Mouse (Mus musculus) neural tube, embryonic 13.5 days (tissue): ENCODE results near the gene Pam. TPM values are rescaled to one million over a fixed set of nuclear protein-coding genes. Genes with fewer than 3 reads are reported as not detected.

ENCODE experiments used
- ATAC-seq: fragments of 200-750 bp; cut with Nextera tagmentation; 2 replicates; pipeline ENCODE4 v1.8.0; 2017; ENCODE audit warnings: low read depth, mild to moderate bottlenecking, moderate TSS enrichment, moderate library complexity
- H3K27ac ChIP-seq: fragments of 300-500 bp; sonication (generic); replicated peaks from 2 replicates; pipeline ENCODE4 v1.5.1; 2015; ENCODE audit warnings: moderate library complexity, mild to moderate bottlenecking, inconsistent platforms
- H3K27me3 ChIP-seq: fragments of 300-500 bp; sonication (generic); 2 replicates; pipeline ENCODE4 v1.6.1; 2015; ENCODE audit warnings: mild to moderate bottlenecking, inconsistent platforms
- H3K36me3 ChIP-seq: fragments of 300-500 bp; sonication (generic); 2 replicates; pipeline ENCODE4 v1.6.1; 2015; ENCODE audit warnings: mild to moderate bottlenecking, inconsistent platforms
- H3K4me1 ChIP-seq: fragments of 300-500 bp; sonication (generic); replicated peaks from 2 replicates; pipeline ENCODE4 v1.6.1; 2015; ENCODE audit warnings: inconsistent platforms
- H3K4me2 ChIP-seq: fragments of 300-500 bp; sonication (generic); 2 replicates; pipeline ENCODE4 v1.6.1; 2015; ENCODE audit warnings: inconsistent platforms, mild to moderate bottlenecking, moderate library complexity
- H3K4me3 ChIP-seq: fragments of 300-500 bp; sonication (generic); 2 replicates; pipeline ENCODE4 v1.5.1; 2015; ENCODE audit warnings: mild to moderate bottlenecking, inconsistent platforms
- H3K9ac ChIP-seq: fragments of 300-500 bp; sonication (generic); 2 replicates; pipeline ENCODE4 v1.6.1; 2015; ENCODE audit warnings: moderate library complexity, mild to moderate bottlenecking, inconsistent platforms
- H3K9me3 ChIP-seq: fragments of 300-500 bp; sonication (generic); 2 replicates; pipeline ENCODE4 v1.6.1; 2016; ENCODE audit warnings: inconsistent platforms
- WGBS: fragments of 180-500 bp; shearing (Covaris S2); methylation state at CpG from one replicate; pipeline ENCODE4 v1.1.7; 2015; 5-methylcytosine and 5-hydroxymethylcytosine counted together
- polyA plus RNA-seq: library from polyadenylated mRNA; unstranded; fragments of >200 nt; fragmentation: Nextera tagmentation; extraction: Ambion mirVana; gene quantifications from 2 replicates; pipeline ENCODE4 v1.2.1, GENCODE M21; 2015

Pam gene
- polyA plus RNA-seq, 1 experiment from 2014 or later: 36.9 TPM

DNA sequence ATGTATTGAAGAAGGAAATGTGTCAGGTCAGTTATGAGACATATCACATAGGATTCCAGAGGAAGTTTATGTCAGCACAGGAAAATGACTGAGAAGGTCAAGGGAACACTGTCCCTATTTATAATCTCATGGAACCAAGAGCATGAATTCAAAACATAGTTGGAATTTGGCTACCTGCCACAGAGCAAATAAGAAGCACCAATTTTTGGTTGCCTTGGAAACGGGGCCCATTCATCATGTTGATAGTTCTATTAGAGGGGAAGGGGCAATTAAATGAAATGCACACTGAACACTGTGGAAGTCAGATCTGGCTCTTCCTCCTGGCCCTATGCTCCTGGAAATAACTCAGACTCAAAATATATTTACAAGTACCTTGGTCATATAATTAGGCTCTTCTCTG is 173.6 kb downstream of the Pam start:
- no peak for ATAC-seq
- 92% methylated on average over 1 of the region's 1 CpGs for WGBS
- no peak overlapping the region for H3K27ac ChIP-seq
- H3K9me3 ChIP-seq: no peaks in the 10 kb centered on the region
- no peak overlapping the region for H3K9ac ChIP-seq
- no peaks in the 10 kb centered on the region for H3K36me3 ChIP-seq
- no peak overlapping the region for H3K4me3 ChIP-seq
- H3K4me2 ChIP-seq: no peak overlapping the region
- H3K27me3 ChIP-seq: no peaks in the 10 kb centered on the region
- H3K4me1 ChIP-seq: peaks cover 17% of the 10 kb centered on the region

DNA sequence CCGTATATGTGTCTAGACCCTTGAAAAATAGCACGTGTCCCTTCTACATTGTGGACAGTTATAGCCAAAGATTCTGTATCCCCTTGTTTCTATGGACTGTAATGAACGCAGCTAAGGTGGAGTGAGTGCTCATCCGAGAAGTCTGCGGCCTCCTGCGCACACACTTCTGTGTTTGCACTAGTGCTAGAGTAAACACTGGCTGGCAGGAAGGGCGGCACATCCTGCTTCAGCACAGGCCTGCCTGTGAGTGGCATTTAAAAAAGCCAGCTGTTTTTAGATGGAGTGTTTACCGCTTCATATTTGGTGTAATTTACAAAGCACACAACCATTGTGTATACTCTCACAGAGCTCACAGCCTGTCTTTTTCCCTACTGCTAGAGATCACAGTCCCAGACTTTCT is 177.0 kb downstream of the Pam start:
- Histone ChIP-seq H3K4me2 (no peak overlapping the region), H3K4me3 (no peak overlapping the region), H3K27me3 (no peaks in the 10 kb centered on the region), H3K9ac (no peak overlapping the region), H3K27ac (no peak overlapping the region), H3K36me3 (no peaks in the 10 kb centered on the region), H3K4me1 (peaks cover 16% of the 10 kb centered on the region), H3K9me3 (no peaks in the 10 kb centered on the region)
- no peak for ATAC-seq
- WGBS: 71% methylated on average over 8 of the region's 8 CpGs

DNA sequence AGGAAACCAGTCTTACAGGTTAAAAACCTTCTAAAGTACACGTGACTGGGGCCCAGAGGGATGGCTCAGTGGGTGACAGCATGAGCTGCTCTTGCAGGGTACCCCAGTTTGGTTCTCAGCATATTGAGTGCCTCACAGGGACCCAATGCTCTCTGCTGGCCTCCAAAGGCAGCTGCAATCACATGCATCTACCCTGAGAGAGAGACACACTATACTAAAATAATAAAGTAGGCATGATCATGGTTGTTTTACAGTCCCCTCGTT is 178.5 kb downstream of the Pam start:
- Histone ChIP-seq H3K4me2 (no peak overlapping the region), H3K27me3 (no peaks in the 10 kb centered on the region), H3K9me3 (no peaks in the 10 kb centered on the region), H3K4me1 (peaks cover 9% of the 10 kb centered on the region), H3K9ac (no peak overlapping the region), H3K4me3 (no peak overlapping the region), H3K27ac (0 out of 2 replicates have a peak overlapping the region, but pooled peaks have one; percentile 23), H3K36me3 (no peaks in the 10 kb centered on the region)
- 69% methylated on average over 2 of the region's 2 CpGs for WGBS
- ATAC-seq: no peak

DNA sequence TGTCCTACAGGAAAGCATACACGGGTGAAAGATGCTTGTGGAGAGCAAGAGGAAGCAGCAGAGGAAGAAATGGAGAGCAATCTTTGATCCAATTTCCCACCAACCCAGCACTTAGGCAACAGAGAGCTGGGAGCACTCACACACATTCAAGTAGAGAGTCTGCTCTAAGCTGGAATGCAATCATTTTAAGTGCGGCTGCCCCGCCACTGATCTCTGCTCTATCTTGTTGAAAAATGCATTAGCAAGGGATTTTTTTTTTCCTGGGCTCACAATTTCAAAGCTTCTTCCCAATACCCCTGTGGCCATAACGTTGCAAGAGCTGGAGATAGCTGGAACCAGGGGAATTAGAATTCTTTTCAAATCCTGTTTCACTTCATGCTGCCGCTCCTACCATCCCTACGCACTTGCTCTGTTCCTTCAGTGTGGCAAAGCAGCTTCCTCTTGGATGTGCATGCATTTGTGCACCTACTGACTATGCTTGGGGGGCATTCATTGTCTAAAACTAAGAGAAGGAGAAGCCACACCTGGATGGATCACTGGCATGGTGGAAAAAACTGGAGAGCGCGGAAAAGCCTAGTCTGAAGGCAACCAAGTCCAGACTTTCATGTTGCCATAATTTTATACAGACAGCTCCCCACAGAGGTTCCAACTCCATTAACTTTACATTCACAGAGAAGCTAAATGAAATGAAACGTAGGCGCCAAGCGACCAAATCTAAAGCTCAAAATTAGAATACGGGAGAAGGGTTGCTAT is 179.1 kb downstream of the Pam start:
- no peaks in the 10 kb centered on the region for H3K36me3 ChIP-seq
- 0 out of 2 replicates have a peak, but pooled peaks have one; percentile 11 for ATAC-seq
- no peak overlapping the region for H3K4me3 ChIP-seq
- H3K4me1 ChIP-seq: peaks cover 7% of the 10 kb centered on the region; the same call in 1 of the 2 replicates
- 77% methylated on average over 12 of the region's 12 CpGs for WGBS
- no peaks in the 10 kb centered on the region for H3K9me3 ChIP-seq
- no peaks in the 10 kb centered on the region for H3K27me3 ChIP-seq
- H3K27ac ChIP-seq: peak overlapping the region; percentile 62; the same call in 1 of the 2 replicates
- no peak overlapping the region for H3K4me2 ChIP-seq
- H3K9ac ChIP-seq: no peak overlapping the region

DNA sequence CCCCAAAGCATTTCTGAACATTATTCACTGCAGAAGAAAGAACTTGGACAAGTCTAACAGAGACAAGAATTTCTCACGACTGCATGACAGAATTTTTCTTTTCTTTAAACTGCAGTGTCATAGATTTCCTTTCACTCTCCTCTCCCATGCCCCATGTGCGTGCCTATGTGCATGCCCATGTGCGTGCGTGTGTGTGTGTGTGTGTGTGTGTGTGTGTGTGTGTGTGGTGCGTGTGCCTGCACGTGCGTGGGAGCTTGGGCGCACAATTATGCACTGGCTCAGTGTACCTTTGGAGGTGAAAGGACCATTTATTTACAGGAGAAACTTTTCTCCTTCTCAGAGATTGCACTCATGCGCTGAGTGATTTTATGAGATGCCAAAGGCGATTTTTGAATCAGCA is 179.7 kb downstream of the Pam start:
- Histone ChIP-seq H3K4me3 (no peak overlapping the region), H3K27ac (peak overlapping the region; percentile 62; the same call in 1 of the 2 replicates), H3K9ac (no peak overlapping the region), H3K27me3 (no peaks in the 10 kb centered on the region), H3K36me3 (no peaks in the 10 kb centered on the region), H3K4me1 (0 out of 2 replicates have a peak, but pooled peaks cover 7% of the 10 kb centered on the region), H3K4me2 (no peak overlapping the region), H3K9me3 (no peaks in the 10 kb centered on the region)
- ATAC-seq: peak; percentile 56; the same call in 1 of the 2 replicates
- 83% methylated on average over 10 of the region's 10 CpGs for WGBS

DNA sequence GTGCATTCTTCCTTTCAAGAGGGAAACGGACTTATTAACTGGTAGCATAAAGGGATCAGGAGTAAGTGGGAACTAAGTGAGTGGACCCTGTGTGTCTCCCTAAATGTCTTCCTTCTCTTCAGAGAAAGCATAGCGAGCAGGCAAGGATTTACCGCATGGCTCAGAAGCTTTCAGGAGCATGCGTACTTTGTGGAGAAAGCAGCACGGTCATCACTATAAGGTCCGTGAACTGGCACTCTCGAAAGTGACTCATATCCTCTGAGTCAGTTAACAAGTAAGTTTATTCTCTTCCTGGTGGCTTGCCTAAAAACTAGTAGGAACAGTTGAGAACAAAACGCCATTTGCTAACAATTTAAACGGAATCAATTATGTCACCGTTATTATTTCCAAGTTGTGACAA is 184.6 kb downstream of the Pam start:
- Histone ChIP-seq H3K4me3 (no peak overlapping the region), H3K27me3 (no peaks in the 10 kb centered on the region), H3K4me2 (no peak overlapping the region), H3K9me3 (no peaks in the 10 kb centered on the region), H3K4me1 (no peaks in the 10 kb centered on the region), H3K36me3 (no peaks in the 10 kb centered on the region), H3K27ac (no peak overlapping the region), H3K9ac (no peak overlapping the region)
- ATAC-seq: no peak
- WGBS: 90% methylated on average over 10 of the region's 10 CpGs

DNA sequence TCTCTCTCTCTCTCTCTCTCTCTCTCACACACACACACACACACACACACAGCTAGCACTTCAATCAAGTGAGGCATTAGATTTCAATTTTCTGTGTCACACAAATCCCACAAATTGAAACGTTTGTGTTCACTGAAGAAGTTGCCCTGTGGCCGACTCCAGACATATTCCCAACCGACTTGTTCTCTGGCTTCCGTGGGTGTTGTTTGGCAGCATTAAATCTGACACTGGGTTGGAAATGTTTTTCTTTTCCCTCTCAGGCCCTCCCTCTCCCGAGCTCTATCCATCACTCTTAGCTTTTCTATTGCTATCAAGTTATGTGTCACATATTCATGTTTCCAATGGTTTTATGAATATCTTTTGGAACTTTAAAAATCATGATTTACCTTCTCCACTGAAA is 185.9 kb downstream of the Pam start:
- no peaks in the 10 kb centered on the region for H3K27me3 ChIP-seq
- no peaks in the 10 kb centered on the region for H3K36me3 ChIP-seq
- ATAC-seq: no peak
- H3K4me3 ChIP-seq: no peak overlapping the region
- no peak overlapping the region for H3K9ac ChIP-seq
- no peaks in the 10 kb centered on the region for H3K4me1 ChIP-seq
- WGBS: 66% methylated on average over 5 of the region's 5 CpGs
- no peak overlapping the region for H3K4me2 ChIP-seq
- H3K27ac ChIP-seq: no peak overlapping the region
- no peaks in the 10 kb centered on the region for H3K9me3 ChIP-seq

DNA sequence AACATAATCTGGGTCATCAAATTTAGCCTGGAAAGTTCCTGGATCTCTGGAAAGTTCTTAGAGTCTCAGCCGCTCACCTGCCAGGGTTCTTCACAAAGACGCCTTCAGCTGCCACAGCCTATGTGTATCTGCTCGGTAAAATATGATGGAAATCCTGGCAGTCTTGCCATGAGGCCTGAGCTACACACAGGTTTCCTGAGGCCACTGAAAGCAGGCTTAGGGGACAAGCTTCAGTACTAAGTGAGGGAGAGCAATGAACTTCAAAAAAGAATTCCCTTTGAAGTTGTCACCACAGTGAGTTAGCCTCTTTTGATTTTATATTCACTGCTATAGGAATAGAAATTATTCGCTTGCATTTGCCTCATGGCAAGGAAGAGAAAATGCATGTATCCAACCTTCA is 186.7 kb downstream of the Pam start:
- Histone ChIP-seq H3K27ac (no peak overlapping the region), H3K4me2 (no peak overlapping the region), H3K27me3 (no peaks in the 10 kb centered on the region), H3K4me1 (no peaks in the 10 kb centered on the region), H3K9ac (no peak overlapping the region), H3K36me3 (no peaks in the 10 kb centered on the region), H3K4me3 (no peak overlapping the region), H3K9me3 (no peaks in the 10 kb centered on the region)
- 91% methylated on average over 4 of the region's 4 CpGs for WGBS
- ATAC-seq: no peak

DNA sequence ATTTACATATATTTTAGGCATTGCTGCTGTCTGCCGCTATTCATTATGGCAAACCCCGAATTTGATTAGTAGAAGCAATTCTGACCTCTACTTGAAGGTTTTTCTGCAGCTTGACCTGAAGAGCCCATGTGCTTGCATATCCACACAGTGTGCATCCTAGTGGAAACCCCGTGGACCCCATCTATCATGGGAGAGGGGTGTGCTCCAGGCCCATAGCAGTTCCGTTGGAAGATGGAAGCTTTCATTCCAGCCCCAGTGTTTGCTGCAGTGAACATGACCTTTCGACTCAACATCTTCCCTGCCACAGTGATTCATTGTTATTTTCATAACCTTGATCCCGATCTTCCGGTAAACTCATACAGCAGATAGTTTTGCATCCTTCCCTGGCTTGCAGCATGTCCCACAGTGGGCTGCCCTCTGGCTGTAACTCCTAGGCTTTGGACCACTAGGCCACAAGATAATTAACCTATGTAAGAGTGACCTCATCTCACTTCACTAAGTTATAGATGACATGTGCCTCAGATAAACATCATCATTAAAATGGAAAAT is 191.5 kb downstream of the Pam start:
- 75% methylated on average over 7 of the region's 7 CpGs for WGBS
- Histone ChIP-seq H3K36me3 (no peaks in the 10 kb centered on the region), H3K4me1 (0 out of 2 replicates have a peak, but pooled peaks cover 5% of the 10 kb centered on the region), H3K4me3 (no peak overlapping the region), H3K9ac (no peak overlapping the region), H3K27ac (no peak overlapping the region), H3K9me3 (no peaks in the 10 kb centered on the region), H3K27me3 (no peaks in the 10 kb centered on the region), H3K4me2 (no peak overlapping the region)
- no peak for ATAC-seq

DNA sequence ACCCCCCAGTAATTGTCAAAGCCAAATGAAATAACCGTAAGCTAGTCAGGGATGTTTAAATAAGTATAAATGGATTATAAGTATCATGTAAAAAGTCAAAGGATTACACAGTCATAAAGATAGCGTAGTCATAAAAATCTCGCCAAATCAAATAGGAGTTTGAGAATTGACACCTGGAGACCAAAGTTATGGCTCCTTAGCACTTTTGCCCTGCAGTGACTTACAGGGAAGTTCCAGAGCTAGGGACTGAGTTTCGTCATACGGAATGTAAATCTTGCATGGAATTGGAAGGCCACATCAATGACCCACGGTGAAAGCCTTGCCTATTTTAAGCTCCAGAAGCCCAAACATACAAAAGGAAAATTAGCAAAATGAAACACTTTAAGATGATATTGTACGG is 192.6 kb downstream of the Pam start:
- Histone ChIP-seq H3K9me3 (no peaks in the 10 kb centered on the region), H3K9ac (no peak overlapping the region), H3K27me3 (no peaks in the 10 kb centered on the region), H3K4me1 (0 out of 2 replicates have a peak, but pooled peaks cover 5% of the 10 kb centered on the region), H3K4me2 (no peak overlapping the region), H3K27ac (no peak overlapping the region), H3K36me3 (no peaks in the 10 kb centered on the region), H3K4me3 (no peak overlapping the region)
- no peak for ATAC-seq
- 89% methylated on average over 7 of the region's 7 CpGs for WGBS

DNA sequence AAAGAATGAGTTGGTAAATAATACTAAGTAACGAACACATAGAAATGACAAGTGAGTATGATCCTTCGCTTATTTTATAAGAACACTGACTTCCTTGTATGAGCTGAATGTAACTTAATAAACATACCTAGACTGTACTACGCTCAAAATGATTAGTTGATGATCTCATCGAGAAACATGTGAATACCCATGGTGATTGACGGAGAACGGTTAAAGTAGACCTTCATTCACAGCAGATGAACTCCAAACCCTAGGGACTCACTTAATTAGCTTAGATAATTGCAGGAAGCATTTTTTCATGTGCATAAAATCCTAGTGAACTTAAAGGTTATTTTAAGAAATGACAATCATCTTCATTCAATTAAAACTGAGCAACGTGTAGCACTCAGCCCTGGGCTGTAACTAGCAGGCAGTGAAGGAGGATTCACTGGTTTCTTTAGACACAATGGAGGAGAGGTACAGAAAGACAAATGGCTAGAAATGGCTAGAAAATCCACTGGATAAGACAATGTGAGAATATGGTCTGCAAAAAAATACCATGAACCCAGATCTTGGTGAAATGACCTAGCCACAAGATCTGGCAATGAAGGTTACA is 194.8 kb downstream of the Pam start:
- Histone ChIP-seq H3K4me3 (no peak overlapping the region), H3K4me2 (no peak overlapping the region), H3K9me3 (no peaks in the 10 kb centered on the region), H3K27ac (no peak overlapping the region), H3K4me1 (0 out of 2 replicates have a peak, but pooled peaks cover 5% of the 10 kb centered on the region), H3K9ac (no peak overlapping the region), H3K36me3 (no peaks in the 10 kb centered on the region), H3K27me3 (no peaks in the 10 kb centered on the region)
- 65% methylated on average over 7 of the region's 7 CpGs for WGBS
- ATAC-seq: peak; percentile 61; the same call in 1 of the 2 replicates

DNA sequence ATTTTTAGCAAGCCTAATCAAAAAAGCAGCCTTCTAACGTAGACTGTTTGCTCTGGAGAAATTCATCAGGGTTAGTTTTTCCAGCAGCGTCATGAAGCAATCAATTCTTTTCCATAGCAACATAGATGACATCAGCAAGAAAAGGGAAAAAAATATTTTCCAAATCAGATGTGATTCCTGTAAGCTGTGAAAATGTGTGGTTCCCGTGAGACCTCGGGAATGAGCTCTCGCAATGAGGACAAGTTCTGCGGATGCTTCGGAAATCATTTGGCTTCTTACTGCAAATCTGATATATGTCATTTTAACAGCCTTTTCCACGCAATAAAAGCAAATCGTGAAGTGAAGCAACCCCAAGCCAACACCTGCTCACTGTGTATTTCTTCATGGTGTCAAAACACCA is 207.9 kb downstream of the Pam start:
- Histone ChIP-seq H3K36me3 (peaks cover 10% of the 10 kb centered on the region), H3K9ac (no peak overlapping the region), H3K4me1 (no peaks in the 10 kb centered on the region), H3K27me3 (no peaks in the 10 kb centered on the region), H3K4me3 (no peak overlapping the region), H3K4me2 (no peak overlapping the region), H3K9me3 (no peaks in the 10 kb centered on the region), H3K27ac (no peak overlapping the region)
- ATAC-seq: no peak
- 61% methylated on average over 9 of the region's 9 CpGs for WGBS
